Mouse (Mus musculus) fibroblast of lung, adult 2 months (primary cell): ENCODE results near the gene Cacna1e.

Experiments used
- DNase-seq: peaks from one replicate; pipeline ENCODE4 v3.0.0-alpha.2; 2011; ENCODE audit warnings: low read depth

The Cacna1e gene

DNA sequence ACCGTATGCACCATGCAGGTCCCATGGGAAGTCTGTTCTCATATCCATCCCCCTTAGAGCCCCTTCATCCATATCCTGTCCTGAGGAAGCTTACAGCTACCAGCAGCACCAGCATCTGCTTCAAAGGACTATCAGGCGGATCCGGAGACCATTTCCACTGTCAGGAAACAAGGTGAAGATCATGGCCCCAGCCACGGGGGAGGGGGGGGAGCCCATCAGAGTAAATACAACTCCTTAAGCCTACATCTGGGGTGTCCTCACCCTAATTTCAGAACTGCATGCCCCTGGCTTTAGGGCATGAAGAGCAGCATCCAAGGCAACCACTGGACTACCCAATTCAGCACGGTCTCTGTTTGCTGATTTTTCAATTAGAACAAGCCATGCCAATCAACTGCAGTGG, 47.8 kb downstream of the Cacna1e start:
- no peak for DNase-seq

DNA sequence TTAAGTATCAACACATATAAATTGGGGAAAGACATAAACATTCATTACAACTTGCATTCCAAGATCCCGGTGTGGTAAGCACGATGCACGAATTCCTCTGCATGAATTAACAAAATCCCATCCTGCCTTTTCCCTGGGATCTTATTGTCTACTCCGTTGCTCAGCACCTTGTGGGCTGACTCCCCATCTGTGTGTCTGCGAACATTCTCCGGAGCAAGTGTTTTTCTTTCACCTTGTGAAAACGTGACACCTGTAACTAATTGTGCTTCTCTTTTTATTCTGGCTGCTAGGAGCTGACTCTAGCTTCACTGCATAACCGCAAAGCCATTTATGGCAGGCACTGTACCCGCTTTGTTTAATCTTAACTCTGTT, 52.1 kb downstream of the Cacna1e start:
- no peak for DNase-seq

DNA sequence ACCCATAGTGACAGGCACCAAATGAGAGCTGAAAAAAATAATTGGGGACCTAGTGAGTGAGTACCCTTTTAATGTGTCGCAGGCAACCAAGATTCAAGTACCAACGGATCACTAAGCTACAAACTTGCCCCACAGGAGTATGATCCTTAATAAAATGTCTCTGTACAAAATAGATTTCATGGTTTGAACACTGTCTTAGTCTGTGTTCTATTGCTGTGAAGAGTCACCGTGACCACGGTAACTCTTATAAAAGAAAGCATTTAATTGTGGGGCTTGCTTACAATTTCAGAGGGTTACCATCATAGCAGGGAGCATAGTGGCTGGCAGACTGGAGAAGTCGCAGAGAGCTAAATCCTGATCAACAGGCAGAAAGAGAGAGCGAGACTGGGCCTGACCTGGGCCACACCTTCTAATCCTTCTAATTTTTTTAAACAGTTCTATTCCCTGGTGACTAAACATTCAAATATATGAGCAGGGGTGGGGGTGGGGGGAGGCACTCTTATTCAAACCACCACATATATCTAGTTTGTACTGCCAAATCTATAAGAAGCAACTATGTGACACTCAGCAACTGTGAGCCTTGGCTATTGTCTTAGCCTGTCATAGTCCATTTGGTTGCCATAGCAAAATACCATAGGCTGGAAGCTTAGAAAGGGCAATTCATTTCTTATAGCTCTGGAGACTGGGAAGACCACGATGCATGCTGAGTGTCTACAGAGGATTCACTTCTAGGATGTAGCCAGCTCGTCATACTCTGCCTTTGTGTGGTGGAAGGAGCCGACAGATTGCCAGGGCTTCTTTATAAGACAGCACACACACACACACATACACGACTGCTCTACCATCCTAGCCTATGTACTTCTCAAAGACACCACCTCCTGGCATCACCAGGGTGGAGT, 52.8 kb downstream of the Cacna1e start:
- no peak for DNase-seq

DNA sequence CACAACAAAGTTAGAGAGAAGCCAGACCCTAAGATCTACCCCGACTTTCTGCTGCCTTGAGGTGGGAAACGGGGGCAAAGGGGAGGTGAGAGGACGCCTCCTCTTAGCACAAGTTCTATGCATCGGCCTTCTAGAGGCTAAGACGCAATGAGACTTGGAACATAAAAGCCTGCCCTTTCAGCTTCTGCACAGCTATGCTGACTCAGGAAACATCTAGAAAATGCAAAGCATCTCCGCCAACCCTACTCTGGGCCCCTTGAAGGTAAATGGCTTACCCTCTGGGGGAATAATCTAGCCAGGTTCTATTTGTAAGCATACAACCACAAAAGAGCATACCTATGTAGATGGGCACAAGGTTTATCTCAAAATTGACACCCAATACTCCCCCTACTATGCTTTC, 54.2 kb downstream of the Cacna1e start:
- no peak for DNase-seq

DNA sequence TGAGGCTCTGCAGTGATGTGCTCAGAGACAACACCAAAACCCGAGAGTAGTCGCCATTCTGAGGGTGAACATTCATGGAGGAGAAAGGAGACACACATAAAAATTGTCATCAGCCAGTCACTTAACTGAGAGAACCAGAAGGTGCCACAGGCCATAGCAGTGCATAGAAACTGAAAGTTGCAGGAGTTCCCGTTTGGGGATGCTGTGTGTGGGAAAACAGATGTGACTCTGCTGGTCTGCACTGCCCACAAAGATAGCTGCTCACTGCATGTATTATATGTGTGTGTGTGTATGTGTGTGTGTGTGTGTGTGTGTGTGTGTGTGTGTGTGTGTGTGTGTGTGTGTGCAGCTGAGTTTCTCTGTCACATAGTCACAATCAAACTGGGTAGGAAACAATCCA, 61.2 kb downstream of the Cacna1e start:
- no peak for DNase-seq

DNA sequence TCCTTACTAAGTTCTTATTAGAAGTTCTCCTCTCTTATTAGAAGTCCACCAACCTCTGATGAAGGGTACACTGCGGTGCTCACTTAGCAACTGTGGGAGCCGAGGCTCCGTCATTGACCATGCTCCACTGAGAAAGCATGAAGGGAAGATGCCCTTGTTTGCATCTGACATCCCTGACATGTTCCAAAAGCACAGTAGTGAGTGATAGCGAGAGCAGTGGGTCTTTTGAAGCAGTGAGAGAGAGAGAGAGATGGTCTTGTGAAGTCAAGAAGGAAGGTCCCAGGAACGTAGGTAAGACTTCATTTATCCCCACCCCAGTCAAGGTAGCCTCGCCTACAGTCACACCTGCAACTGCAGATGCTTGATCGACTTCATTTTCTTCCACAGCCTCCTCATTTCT, 63.9 kb downstream of the Cacna1e start:
- DNase-seq = no peak

DNA sequence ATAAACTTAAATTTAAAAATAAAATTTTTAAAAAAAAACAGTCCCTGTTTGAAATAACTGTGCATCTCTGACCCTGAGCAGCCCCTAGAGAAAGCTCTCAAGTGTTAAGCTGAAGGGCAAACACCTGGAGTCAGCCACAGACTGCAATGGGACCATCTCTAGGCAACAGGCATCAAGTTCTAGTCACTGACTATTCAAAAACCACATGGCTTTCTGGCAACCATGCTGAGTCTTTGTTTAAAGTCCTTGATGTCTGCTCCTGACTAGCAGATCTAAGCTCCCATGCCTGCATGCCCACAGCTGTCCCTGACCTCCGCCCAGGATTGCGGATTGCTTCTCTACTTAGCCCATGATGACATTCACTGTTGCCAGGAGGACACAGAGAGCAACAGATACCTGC, 64.3 kb downstream of the Cacna1e start:
- no peak for DNase-seq

DNA sequence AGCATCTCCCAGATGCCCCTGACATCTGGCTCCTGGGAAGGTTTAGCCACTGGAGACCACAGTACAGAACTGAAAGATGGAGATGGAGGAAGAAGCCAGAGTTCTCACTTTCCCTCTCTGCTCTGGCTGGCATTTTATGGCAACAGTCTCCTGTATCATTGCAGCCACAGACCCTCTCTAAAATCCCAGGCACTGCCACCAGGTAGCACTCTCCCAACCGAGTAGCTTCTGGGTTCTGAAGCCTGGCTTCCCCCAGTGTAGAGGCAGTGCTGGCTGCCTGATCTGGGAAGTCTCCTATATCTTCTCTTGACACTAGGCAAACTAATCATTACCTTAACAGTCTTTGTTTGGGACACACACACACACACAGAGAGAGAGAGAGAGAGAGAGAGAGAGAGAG, 65.6 kb downstream of the Cacna1e start:
- DNase-seq = no peak

DNA sequence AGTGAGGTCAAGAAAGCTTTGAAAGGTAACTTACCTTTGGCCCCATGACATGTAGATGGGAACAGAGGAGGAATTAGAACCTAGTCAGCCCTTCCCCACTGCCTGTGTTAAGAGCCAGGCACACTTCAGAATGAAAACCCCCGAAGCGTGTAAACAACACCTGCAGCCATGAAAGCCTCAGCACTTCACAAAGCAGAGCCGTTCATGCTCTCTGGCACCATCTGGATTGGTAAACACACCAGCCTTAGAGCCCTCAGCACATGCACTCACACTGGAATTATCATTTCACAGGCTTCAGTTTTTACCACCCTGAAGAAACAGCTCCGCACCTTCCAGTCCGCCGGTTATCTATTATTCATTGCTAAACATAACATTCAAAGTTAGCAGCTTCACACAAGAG, 67.5 kb downstream of the Cacna1e start:
- no peak for DNase-seq

DNA sequence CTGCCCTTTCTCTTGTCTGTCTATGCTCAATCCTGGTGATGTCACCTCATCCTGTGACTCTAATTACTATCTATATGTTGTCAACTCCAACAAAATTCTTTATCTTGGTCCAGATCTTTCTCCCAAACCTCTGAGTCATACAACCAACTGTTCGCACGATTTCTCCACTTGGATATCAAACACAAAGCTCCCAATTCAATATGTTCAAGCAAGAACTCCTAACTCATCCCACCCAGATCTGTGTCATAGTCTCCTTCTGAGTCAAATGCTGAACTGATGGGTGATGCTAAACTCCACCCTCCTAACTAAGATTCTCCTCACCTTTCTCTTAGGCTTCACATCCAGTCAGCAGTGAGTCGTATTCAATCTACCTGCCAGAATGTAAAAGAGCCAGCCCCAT, 68.0 kb downstream of the Cacna1e start:
- DNase-seq = no peak

DNA sequence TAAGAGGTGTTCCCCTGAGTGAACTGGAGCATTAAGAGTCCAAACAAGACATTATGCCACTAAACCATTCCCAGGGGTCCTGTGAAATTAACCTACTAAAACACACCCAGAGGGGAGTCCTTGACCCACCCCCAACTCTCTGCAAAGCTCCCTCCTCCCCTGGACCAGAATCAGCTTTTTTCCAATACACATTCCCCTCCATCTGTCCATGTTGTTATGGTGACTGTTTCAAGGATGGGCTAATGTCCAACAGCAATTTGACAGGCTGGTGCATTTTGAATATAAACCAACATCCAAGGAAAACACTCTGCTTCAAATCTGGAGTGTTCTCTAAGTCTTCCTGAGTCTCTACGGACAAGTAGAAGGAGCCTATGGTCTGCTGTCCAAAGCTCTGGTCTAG, 78.6 kb downstream of the Cacna1e start:
- no peak for DNase-seq

DNA sequence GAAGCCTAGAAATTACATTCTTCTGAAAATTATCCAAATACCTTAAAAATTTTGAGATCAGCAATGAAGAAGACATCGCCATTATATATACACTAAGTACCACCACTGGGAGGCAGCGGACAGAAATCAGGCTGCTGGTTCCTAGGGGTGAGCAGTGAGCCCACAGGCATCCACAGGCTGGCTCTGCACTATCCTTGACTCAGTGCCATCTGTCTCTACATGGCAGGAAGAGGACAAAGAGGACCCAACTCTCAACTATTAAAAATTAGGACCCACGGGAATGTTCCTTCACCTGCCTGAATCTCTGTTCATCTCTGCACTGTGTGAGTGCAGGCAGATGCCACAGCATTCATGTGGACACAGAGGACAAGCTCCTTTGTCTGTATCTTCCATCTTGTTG, 79.3 kb downstream of the Cacna1e start:
- DNase-seq = no peak

DNA sequence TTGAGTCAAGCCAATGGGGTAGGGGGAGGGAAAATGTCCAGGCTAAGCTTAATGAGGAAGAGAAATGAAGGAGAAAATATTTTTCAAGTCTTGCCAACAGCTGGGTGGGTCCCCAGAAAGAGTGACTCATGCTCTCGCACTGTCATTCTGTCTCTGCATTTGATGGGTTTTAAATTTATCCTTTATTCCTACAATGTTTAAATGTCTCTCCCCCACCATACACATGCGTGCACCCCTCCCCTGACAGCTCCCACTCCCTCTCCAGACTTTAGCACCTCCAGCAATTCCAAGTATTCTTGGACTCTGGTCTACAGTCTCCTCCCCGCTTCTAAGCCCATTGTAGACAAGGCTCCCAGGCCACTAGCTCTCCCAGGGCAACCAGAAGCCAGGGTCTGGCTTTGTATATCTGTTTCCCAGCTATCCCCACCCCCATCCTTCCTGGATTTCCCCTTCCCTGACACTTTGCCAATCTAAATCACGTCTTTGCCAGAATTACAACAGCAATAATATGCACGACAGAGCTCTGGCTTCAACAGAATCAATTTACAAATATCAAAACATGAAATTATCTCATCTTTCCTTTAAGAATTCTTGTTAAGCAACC, 81.9 kb downstream of the Cacna1e start:
- DNase-seq = no peak

DNA sequence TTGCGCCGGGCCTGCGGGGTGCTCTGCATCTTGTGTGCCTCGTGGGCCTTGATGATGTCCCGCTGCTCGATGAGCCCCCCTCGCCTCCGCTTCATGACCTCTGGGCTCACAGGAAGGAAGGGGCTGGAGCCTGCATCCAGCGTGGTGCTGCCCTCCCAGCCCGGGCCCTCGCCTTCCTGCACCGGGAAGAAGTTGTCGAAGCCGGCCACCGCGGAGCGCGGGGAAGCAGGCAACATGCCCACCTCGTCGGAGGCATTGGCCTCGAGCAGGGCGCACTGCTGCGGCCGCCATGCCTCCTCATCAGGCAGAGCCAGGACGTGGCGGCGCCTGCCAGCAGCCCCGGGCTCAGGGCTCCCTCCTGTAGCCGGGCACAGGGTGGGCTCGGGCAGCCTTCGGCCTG, 85.0 kb downstream of the Cacna1e start:
- no peak for DNase-seq

DNA sequence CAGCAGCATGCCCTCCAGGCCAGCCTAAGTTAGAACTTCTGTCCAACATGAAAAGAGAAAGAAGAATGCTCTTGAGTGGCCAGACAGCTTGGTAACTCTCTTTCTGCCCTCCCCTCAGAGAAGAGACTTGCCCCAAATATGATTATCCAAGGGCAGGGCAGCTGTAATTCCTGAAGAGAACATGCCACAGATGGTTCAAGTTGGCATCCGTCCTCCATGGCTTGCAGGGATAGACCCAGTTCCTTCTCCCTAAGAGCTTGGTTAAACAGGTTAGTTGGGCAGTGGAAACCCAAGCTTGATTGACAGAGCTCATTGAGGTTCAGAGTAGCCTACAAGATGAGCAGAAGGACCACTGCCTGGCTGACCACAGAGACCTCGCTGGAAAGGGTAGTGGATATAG, 85.5 kb downstream of the Cacna1e start:
- no peak for DNase-seq

DNA sequence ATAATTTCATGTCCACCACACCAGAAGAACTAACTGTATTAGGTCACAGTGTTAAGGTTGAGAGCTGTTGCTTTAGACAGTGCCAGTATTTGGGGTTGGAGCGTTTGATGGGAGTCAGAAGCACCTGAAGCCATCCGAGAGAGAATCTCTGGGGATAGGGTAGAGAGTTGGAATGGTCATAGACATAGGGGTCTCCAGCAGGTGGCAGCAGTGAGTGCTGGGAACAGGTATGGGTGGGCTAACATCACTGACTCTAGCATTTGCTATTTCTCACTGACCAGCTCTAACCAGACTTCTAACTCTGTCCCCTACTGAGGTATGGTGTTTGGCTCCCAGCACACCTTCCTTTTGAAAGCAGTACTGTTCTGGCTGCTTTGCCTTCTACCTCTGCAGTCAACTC, 87.6 kb downstream of the Cacna1e start:
- no peak for DNase-seq

DNA sequence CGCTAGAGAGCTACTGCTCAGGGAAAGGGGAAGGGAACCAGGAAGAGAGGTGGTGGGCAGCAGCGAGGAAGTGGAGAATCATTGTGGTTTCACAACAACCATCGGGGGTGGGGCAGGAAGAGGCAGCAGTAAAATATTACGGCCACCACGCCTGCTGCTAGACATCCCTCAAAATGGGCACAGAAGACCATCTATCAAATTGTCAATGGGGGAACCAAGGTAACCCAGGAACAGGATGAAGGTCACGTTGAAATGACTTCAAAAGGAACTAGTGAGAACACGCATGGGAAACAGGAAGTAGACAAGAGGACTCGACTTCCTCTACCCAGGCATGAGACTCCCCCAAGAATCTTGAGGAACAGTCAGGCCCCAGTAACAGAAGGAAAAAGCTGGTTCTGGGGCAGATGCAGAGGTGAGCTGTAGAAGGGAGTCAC, 89.8 kb downstream of the Cacna1e start:
- no peak for DNase-seq

DNA sequence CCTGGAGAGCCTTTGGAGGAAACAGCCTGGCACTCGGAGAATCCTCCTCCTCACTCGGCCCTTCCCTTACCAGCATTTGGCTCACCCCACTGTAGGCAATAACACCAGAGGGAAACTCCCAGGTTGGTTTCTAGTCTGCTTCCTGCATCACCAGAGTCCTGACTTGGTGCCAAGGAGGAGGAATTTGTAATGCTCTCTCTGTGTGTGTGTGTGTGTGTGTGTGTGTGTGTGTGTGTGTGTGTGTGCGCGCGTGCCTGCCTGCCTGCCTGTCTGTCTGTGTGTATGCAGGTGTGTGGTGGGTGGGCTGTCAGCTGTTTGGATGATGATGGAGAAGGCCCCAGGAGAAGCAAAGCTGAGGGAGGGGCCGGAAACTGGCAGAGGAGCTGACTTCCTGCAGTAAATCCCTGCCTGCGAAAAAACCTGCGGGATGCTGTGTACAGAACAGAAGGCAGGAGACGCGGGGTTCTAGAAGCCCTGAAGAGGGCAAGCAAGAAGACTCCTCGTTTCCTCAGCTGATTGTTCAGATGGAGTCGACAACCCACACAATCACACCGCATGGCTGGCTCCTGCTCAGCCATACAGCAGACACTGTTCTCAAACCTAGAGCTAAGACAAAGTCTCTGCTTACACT, 92.6 kb downstream of the Cacna1e start:
- DNase-seq = no peak

DNA sequence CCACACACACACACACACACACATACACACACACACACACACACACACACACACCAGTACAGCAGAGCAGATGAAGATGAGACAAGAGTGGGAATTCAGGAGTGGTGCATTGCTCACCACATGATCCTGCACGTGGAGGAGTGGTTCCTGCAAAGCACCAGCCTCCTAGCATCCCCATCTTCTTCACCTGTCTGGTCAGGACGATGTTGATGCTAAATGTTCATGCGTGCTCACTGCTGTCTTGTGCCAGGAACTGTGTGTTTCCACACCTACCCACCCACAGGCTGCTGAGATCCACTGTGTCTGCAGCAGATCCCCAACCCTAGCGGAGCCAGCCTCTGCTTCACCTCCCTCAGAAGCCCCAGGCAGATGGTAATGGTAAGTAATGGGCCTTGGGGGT, 95.8 kb downstream of the Cacna1e start:
- DNase-seq = no peak

DNA sequence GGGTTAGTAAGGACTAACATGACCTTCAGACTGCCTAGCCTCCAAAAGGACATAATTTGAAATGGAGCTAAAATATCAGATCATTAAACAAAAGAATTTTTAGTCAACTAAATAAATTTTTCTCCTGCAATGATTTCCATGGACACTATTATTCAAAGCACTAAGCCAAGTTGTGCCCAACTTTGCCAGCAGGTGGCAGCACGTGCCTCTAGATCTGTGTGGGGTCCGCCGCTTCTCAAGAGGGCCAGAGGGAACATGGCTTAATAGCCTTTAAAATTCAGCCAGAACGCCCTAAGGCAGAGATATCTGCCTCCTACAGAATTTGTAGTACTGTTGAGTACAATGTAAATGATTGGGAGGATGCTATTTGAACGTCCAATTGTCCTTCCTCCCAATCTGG, 96.2 kb downstream of the Cacna1e start:
- no peak for DNase-seq

DNA sequence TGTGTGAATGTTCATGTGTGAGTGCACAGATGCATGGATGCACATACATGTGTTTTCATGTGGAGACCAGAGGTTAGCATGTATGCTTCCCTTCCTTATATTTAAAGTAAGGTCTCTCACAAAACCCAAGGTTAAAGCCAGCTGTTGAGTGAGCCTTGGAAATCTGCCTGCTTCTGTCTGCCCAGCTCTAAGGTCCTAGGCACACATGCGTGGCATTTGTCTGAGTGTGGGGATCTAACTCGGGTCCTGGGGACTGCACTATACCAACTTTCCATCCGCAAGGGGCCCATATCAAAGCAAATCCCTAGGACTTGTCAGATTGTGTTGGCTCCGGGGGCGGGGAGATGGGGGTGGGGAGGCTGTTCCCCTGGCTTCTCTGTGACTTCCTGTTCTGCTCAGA, 96.9 kb downstream of the Cacna1e start:
- no peak for DNase-seq

DNA sequence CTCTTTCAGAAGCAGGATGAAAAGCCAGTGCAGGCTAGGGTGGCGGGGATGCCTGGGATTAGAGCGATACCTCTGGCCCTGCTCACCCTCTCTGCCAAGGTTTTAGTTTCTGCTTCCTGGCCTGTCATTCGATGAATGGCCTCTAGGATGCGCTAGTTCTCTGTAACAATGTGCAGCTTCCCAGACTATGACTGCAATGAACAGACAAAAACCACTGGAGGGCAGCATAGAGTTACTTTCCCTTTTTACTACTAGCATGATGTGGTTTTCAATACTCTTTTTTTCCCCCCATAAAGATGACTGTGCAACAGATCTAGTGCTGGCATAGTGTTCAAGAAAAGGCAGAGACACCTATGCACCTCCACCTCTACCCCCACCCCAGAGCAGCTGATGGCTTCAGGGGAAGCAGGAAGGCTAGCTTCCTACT, 98.0 kb downstream of the Cacna1e start:
- DNase-seq = peak; percentile 35

DNA sequence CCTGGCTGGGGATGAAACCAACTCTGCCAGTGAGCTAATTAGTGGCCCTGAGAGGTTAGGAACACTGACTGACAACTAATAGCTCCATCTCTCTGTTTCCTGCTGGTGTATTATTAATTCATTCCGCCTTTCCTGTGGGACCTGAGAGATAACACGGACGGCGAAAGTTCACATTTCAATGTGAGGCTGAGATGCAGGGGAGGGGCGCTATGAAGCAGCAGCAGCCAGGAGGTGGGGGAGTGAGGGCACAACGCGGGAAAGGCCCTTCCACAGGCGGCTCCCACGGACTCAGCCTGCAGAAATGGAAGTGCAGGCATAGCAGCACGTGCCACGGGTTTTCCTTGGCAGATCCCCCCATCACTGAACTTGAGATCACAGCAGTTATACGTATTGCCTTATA, 99.4 kb downstream of the Cacna1e start:
- DNase-seq = no peak
